Mouse (Mus musculus) kidney, postnatal 10 days (tissue): ENCODE data around the gene Gm6588.

ENCODE experiments used
- DNase-seq: peaks from one replicate; pipeline ENCODE4 v3.0.0; 2021; ENCODE audit warnings: mixed read lengths

Gm6588 gene

DNA sequence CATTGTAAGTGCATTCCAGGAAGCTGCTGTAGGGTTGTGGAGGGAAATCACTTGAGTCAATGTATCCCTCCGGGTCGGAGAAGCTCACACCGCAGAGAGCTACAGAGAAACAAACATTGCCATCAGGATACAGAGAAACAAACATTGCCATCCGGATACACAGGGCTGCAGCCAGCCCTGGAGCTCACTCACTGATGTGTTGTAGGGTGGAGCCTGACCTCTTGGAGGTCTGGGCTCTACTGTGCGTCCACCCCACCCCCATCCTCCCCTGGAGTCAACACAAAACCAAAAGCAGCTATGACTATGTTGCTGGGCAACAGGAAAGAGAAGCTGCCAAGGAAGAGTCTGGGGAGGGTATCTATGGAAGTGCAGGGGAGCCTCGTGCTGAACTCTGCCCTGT lies 24.2 kb downstream of the Gm6588 start:
- DNase-seq: no peak

DNA sequence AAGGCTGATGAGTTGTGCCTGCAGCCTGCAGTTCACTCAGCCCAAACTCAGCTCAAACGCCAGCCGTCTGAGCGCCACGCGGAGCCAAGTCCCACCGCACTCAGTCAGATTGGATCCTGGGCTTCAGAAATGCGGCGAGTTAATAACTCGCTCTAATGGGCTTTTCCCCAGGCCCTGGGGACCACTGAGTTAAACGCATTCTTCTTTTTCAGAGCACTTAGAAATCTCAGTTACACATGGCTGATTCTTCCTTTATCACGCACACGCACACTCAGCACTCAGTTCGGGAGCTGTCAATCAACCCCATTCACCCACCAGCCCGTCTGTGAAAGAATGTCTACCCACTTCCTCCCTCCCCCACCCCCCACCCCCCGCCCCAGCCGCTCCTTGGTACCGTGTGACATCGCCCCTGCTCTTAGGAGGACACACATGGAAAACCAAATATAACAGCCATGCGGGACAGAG lies 32.8 kb downstream of the Gm6588 start:
- no peak for DNase-seq

DNA sequence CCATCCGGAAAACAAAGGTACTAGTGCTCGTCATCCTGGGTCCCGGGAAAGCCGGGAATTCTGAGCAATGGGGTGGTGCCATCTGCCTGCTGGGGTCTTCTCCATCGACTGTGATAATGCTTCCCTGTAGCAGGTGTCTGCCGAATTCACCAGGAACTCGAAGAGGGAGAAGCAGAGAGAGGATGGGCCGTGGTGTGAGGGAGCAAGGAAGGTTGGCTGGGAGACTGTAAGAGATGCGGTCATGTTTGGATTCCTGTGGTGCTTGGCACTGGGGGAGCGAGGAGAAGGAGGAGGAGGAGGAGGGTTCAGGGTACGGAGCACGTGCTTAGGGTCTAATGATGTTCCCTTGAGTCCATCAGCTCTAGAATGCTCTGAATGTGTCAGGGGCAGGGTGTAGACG lies 33.3 kb downstream of the Gm6588 start:
- no peak for DNase-seq

DNA sequence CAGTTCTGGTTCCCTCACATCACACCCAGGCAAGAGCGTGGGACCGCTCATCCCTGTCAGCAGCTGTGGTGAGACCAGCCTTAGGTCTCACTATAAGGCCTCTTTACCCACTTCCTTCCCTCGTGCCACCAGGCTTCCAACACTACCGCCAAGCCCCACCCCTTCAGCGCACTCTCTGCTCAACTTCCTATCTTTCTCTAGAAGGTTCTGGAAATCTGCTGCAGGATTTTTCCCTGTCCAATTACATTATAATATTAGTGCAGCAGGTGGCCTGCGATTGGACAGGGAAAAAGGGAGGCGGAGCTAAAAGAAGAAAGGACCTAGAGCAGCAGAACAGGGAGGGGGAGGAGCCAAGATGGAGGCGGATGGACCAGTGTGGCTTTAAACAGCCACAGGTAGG lies 33.8 kb downstream of the Gm6588 start:
- no peak for DNase-seq

DNA sequence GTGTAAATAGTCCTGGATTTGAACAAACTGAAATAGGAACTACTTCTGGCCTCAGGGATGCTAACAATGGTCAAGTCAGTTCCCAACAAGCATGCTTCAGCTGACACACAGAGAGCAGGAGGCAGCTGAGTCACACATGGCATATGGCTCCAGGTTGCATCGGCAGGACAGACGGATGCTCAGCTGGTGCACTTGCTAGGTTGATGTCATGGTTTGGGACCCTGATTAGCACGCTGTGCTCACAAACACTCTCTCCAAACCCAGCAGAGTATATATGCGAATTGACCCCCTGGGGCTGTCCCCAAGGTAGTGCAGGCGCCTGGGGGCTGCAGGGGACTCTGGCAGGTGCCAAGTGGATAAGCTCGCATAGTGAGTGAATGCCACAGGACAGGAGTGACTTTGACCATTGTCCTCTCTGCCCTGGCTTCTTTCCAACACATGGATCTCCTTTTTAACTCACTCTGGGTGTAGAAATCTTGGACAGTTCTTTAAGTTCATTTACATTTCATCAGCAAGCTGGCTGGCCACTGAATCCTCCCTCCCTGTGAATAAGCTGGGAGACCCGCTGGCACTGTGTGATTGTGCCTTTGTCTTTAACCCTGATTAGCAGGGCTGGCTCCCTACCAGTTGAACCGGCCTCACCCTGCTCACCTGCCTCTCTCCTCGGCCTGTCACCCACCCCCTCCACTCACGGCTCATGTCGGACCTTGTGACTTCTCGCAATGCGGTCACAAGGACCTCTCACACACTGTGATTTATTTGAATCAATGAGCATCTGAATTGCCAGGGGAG lies 35.9 kb downstream of the Gm6588 start:
- DNase-seq: no peak

DNA sequence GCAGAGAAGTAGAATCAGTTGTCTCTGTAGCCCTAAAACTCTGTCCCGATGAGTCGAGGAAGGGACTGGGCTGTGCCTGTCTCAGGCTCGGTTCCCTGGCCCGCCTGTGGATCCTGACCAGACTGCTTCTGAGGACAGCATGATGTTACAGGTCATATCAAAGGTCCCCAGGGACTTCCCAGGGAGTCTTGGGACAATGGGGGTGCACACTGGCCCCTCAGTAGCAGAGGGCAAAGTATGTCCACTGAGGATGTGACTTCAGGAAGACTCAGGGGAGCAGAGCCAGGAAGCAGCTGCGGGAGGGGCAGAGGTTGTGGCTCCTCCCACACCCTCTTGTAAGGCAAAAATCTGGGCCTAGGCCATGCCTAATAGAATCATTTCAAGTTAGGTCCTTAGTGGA lies 37.2 kb downstream of the Gm6588 start:
- peak; percentile 47 for DNase-seq

DNA sequence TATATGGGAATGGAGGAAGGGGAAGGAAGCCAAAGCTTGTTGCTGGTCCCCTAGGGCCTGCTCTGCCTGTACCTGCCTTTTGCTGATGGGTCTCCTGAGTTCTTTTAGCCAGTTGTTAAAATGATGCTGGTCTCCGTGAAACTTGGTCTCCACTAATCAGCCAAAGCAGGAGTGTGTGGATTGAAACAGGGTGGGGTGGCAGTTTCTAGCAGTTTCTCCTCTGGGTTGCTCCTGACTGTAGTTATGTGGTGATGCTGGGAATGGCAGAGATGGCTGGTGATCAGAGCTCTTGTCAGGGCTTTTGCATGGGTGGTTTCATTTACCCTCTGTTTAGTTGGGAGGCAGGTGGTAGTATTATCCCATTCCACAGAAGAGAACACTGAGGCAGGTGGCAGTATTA lies 38.3 kb downstream of the Gm6588 start:
- no peak for DNase-seq

DNA sequence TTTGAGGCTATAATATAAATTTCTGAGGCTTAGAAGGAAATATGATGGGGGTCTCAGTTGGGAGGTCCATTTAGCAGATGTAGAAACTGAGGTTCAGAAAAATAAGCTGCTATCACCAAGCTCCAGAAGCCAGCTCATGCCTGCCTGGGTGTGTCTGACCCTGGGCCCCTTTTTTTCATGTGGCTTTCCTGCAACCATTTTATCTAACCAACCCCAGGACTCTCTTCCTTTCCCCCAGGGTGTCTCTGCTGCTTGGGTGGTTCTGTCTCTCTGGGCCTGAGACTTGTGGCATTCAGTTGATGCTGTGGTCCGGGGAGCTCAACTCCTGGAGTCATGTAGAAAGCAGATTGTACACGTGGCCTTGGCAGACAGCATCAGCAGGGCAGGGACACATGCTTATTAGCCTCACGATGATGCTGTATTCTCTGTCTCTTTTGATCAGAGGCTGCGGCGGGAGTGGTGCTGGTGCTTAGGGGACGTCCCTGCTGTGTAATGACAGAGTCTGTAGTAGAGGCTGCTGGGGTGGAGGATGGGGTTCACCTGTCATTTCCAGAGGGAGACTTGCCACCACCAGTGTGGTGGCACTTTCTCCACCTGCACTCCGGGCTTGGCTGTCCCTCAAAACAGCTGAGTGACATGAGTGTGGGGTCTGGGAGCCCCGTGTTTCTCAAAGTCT lies 39.0 kb downstream of the Gm6588 start:
- no peak for DNase-seq

DNA sequence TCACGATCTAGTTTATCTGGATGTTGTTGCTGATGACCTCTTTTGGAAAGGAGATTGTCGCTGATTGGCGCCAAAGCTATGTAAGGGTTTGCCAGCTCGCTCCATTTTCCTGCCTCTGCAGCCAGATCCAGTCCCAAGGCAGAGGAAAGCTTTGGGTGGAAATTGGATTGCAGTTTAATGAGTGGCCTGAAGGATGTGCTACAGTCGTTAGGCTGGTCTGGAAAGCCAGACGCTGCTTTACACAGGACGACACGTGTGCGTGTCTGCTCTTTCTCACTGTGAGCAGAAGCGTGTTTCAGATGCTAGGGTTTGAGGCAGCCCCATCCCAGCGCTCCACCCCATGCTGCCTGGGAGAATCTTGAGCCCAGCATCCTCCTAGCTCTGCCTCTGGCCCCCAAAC lies 42.3 kb downstream of the Gm6588 start:
- no peak for DNase-seq

DNA sequence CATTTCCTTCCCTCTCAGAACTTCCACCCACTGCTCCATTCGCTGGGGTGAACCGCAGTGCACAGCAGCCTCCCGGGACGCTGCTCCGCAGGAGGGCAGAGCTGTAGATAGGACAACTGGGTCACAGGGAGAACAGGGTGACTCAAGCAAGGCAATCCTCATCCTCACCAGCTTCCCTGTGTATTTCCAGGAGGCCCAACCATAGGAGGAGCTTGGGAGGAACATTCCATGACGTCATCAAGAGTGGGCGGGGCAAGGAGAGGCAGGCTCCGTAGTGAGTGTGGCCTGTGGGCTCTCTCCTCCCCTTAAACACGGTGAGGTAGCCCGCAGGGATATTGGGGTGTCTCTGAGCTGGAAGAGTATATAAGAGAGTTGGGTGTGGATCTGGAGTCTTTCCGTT lies 44.3 kb downstream of the Gm6588 start:
- DNase-seq: peak; percentile 75

DNA sequence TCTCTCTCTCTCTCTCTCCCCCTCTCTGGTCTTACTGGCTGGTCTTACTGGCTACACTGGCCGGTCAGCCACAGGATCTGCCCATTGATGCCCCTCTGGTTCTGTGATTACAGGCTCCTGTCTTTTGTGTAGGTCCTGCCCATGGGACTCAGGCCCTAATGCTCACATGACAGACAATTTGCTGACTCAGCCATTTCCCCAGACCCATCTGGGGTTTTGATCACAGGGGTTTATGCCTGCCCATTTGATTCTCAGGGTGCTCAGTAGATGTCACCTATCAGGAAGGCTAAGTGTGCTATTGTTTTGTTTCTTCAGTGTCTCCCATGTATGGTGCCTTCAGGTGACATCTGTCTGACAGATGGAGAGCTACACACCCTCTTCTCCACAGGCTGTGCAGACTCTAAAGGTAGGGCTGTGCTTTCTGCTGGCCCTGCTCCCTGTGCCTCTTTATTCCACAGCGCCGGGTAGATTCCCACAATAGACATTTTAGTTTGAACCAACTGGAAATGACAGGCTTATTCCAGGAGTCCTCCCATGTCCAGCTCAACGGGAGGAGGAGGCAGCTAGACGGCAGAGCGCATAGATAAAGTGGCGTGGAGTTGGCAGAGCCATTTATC lies 47.6 kb downstream of the Gm6588 start:
- no peak for DNase-seq

DNA sequence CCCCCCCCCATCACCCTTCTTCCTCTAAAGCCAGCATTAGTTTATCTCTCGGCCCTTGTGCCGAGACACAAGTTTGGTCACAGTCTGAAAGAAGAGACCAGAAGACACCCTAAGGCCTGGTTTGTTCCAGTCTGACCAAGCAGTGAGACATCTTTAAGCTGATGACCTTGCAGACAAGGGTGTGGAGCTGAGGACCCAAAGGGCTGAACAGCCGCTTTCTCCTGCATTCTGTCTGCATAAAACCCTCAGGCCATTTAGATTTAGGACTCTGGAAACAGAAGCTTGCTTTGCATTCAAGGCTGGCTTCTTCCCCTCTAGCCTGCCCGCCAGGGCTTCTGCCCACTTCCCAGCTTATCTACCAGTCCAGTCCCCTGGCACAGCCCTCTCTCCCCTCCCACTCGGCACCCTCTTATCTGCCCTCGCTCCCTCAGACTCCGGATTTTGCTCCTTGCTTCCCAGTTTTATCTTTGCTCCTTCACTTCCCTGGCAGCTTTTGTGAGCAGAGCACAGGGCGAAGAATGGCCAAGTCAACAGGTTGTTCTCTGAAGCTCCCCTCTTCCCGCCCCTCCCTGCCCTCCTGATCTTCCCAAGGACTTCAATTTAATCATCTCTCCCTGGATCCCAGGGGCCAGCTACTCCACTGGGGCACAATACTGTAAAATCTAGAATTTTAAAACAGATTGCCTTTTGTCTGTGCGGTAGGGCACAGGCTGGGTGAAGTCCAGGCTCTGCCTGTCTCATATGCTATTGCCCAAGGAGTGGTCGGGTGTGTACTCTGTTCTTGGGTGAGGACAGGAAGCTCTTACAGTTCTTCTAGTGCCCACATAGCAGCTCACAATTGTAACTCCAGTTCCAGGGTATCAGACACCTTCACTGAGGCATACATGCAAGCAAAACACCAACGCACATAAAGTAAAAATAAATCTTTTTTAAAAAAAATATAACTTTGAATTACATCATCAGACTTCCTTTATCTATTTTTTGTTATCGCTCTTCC lies 50.0 kb downstream of the Gm6588 start:
- DNase-seq: no peak

DNA sequence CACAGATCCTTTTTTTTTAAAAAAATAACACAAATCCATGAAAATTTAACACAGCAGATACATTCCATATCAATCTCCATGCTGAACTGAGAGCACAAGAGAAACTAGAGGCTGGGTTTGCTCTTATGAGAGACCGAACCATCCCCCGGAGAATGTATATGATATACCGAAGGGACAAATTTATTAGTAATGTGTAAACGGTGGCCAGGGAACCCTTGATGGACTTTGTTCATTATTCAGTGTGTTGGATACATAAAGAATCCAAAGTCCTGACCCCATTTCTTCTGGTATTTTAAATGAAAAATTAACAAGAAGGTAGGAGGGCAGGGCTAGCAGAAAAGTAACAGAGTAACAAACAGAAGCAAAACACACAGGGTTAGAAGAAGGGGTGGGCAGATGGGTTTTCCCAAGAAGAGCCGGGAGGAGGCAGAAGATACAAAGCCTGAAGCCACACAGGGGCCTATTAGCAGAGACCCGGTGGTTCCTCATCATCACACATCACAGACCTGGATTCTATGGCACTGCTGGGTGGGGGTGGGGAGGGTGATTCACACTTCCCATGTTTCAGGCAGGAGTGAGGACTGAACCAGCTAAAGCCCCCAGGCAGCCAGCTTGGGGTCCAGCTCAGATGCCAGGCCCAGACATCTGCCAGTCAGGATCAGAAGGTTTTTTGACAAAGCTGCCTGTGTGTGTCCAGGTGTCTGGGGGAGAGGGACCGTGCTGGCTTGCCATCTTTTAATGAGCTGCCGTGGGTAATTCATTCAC lies 50.9 kb downstream of the Gm6588 start:
- DNase-seq: no peak
